Comparison of ENCODE assay signal across 8 mouse cellular contexts in genomic region chr16:13022875-13023274, GRCm38 (mm10).
DNase-seq lines count a peak whose midpoint lies in the region; ATAC-seq and TF ChIP-seq lines count a peak whose summit lies in the region.
"Had no signal": no experiment of that assay in that cellular context is flagged by ENCODE, and none has a peak within 500 bp of the region (broad histone marks: within the 10 kb centered on the region; RNA-seq: fewer than 3 reads in every experiment).

No protein-coding gene starts in this region.

- H3K4me1 ChIP-seq in ES-Bruce4 (ENCODE audit: control insufficient read depth, insufficient read depth, low read length): no peaks in the 10 kb centered on the region
- no peaks in the 10 kb centered on the region for H3K4me1 ChIP-seq in liver, embryonic 14.5 days (replicated peaks; ENCODE audit: control insufficient read depth in 2 of 2, insufficient read depth in 2 of 2, low read length in 1 of 2)
- no peaks in the 10 kb centered on the region for H3K4me1 ChIP-seq in forebrain, embryonic 13.5 days
- H3K4me1 ChIP-seq: stomach, embryonic 15.5 days had no signal

- TF ChIP-seq CTCF in ES-Bruce4 (IDR thresholded peaks at IDR 0.05; ENCODE audit: low read depth, low read length): peak; percentile 69
- TF ChIP-seq CTCF in liver, embryonic 14.5 days (IDR thresholded peaks at IDR 0.05; ENCODE audit: low read depth): peak; percentile 67

- WGBS in liver, embryonic 14.5 days (ENCODE audit: insufficient replicate concordance): 32% methylated on average over 4 of the region's 4 CpGs
- 50% methylated on average over 4 of the region's 4 CpGs for WGBS in forebrain, embryonic 13.5 days

- no peak overlapping the region for H3K4me3 ChIP-seq in ES-Bruce4 (ENCODE audit: low read depth, low read length)
- no peak overlapping the region for H3K4me3 ChIP-seq in liver, embryonic 14.5 days (ENCODE audit: insufficient read depth in 1 of 2, low read depth in 2 of 2, low read length in 2 of 2)
- H3K4me3 ChIP-seq in forebrain, embryonic 13.5 days: no peak overlapping the region
- H3K4me3 ChIP-seq: stomach, embryonic 15.5 days had no signal

- no peak for TF ChIP-seq EP300 in ES-Bruce4 (IDR thresholded peaks at IDR 0.05; ENCODE audit: insufficient read depth, low read depth, low read length)
- no peak for TF ChIP-seq EP300 in liver, embryonic 14.5 days (IDR thresholded peaks at IDR 0.05; ENCODE audit: low read depth)

- no peaks in the 10 kb centered on the region for H3K9me3 ChIP-seq in ES-Bruce4 (replicated peaks; ENCODE audit: control insufficient read depth, insufficient read depth, low read length, poor library complexity, severe bottlenecking)
- no peaks in the 10 kb centered on the region for H3K9me3 ChIP-seq in liver, embryonic 14.5 days (ENCODE audit: control insufficient read depth, low read length)
- no peaks in the 10 kb centered on the region for H3K9me3 ChIP-seq in forebrain, embryonic 13.5 days (replicated peaks)
- H3K9me3 ChIP-seq: stomach, embryonic 15.5 days had no signal

- no peak for TF ChIP-seq POLR2A in ES-Bruce4 (IDR thresholded peaks at IDR 0.05; ENCODE audit: insufficient read depth, low read length)

- peak; percentile 40 for DNase-seq in kidney, postnatal 10 days
- DNase-seq in kidney, adult 11 months: no peak
- peak; percentile 7 for DNase-seq in T-cell, adult 2 months (ENCODE audit: low spot score)
- no peak for DNase-seq in liver, embryonic 14.5 days (ENCODE audit: low read depth in 3 of 3, low spot score in 3 of 3)
- no peak for DNase-seq in frontal cortex, postnatal 14 days (ENCODE audit: low spot score in 2 of 2)

- H3K9ac ChIP-seq in ES-Bruce4 (ENCODE audit: low read depth, poor library complexity, severe bottlenecking): no peak overlapping the region
- H3K9ac ChIP-seq in liver, embryonic 14.5 days (replicated peaks): no peak overlapping the region
- no peak overlapping the region for H3K9ac ChIP-seq in forebrain, embryonic 13.5 days
- H3K9ac ChIP-seq: stomach, embryonic 15.5 days had no signal

- H3K27ac ChIP-seq in ES-Bruce4 (ENCODE audit: insufficient read depth, low read length): no peak overlapping the region
- no peak overlapping the region for H3K27ac ChIP-seq in liver, embryonic 14.5 days
- no peak overlapping the region for H3K27ac ChIP-seq in forebrain, embryonic 13.5 days
- H3K27ac ChIP-seq: stomach, embryonic 15.5 days had no signal

- H3K36me3 ChIP-seq in ES-Bruce4 (ENCODE audit: control insufficient read depth, insufficient read depth, low read length, poor library complexity, severe bottlenecking): no peaks in the 10 kb centered on the region
- H3K36me3 ChIP-seq in liver, embryonic 14.5 days (replicated peaks; ENCODE audit: control insufficient read depth, insufficient read depth, low read depth): no peaks in the 10 kb centered on the region
- H3K36me3 ChIP-seq in forebrain, embryonic 13.5 days (ENCODE audit: poor library complexity, severe bottlenecking): no peaks in the 10 kb centered on the region
- H3K36me3 ChIP-seq: stomach, embryonic 15.5 days had no signal

- no peak for ATAC-seq in liver, embryonic 14.5 days (ENCODE audit: insufficient read depth)
- no peak for ATAC-seq in forebrain, embryonic 13.5 days

- no peaks in the 10 kb centered on the region for H3K27me3 ChIP-seq in ES-Bruce4 (ENCODE audit: control insufficient read depth, insufficient read depth, low read length, poor library complexity, severe bottlenecking)
- H3K27me3 ChIP-seq in liver, embryonic 14.5 days (ENCODE audit: control insufficient read depth, insufficient read depth, low read length): no peaks in the 10 kb centered on the region
- peaks cover 2% of the 10 kb centered on the region; the same call in 1 of the 2 replicates for H3K27me3 ChIP-seq in forebrain, embryonic 13.5 days
- H3K27me3 ChIP-seq: stomach, embryonic 15.5 days had no signal

- no peak overlapping the region for H3K4me2 ChIP-seq in liver, embryonic 14.5 days (ENCODE audit: low read depth)
- no peak overlapping the region for H3K4me2 ChIP-seq in forebrain, embryonic 13.5 days
- H3K4me2 ChIP-seq: stomach, embryonic 15.5 days had no signal

Comparison
In these comparisons a context has a peak if more than half of its experiments do, and no peak if none do; other contexts are left out.
1. DNase-seq: peak in kidney, postnatal 10 days (single experiment) and T-cell, adult 2 months (single experiment); none in kidney, adult 11 months (single experiment), liver, embryonic 14.5 days (0 of 3) and frontal cortex, postnatal 14 days (0 of 2).